Mouse (Mus musculus): ENCODE data around the gene Gm16513. TPM values are rescaled to one million over a fixed set of nuclear protein-coding genes. Genes with fewer than 3 reads are reported as not detected.
"Not testable (repeated sequence)": the region's sequence is repeated elsewhere in the genome, so short reads cannot be mapped to it uniquely, and the experiment has no call there.

The Gm16513 gene
- not detected in 2 replicates for polyA plus RNA-seq (2012; rRNA removed)
- polyA plus RNA-seq (2014; fragmentation: Nextera tagmentation; extraction: Ambion mirVana) = not detected in 2 replicates

DNA sequence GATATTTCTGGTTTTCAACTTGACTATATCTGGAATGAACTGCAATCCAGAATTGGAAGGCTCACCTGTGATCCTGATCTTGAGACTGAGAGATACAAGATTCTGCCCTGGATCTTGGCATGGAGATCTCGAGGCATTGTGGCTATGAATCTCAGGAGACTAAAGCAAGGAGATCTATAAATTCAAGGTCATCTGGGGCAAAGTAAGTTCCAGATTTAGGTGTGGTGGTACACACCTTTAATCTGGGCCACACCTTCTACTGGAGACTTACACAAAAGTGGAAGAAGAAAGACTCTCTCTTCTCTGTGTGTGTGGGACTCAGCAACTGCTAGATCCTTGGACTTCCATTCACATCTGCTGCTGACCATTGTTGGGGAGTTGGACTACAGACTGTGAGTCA is at the start of gene Gm16513:
Gene Gm16513, plus strand, starts transcription at position 301 of the 400 bp plus-strand sequence.
- H3K9ac ChIP-seq (ENCODE audit: low read depth, low read length, severe bottlenecking); ATAC-seq (ENCODE audit: low FRiP score, low read depth); H3K4me2 ChIP-seq (replicated peaks; ENCODE audit: low read depth, low read length, severe bottlenecking); H3K36me3 ChIP-seq (ENCODE audit: control insufficient read depth, insufficient read depth, low read length); H3K27me3 ChIP-seq (ENCODE audit: control insufficient read depth, insufficient read depth, low read length); H3K4me3 ChIP-seq (replicated peaks; ENCODE audit: low read length); H3K4me1 ChIP-seq (ENCODE audit: control insufficient read depth, insufficient read depth, low read length); DNase-seq (ENCODE audit: low spot score); H3K9me3 ChIP-seq (ENCODE audit: control insufficient read depth, low read length); H3K27ac ChIP-seq (replicated peaks; ENCODE audit: low read depth, low read length): not testable (repeated sequence)
- no CpG with 5 or more reads among the region's 1 CpGs for WGBS

Other genes with a start within 250 kb of the Gm16513 start
- gene Gm6367, start 194.0 kb upstream of the Gm16513 start, polyA plus RNA-seq (2012; rRNA removed) = not detected in 2 replicates
- gene Gm6367, start 194.0 kb upstream of the Gm16513 start, polyA plus RNA-seq (2014; fragmentation: Nextera tagmentation; extraction: Ambion mirVana) = not detected in 2 replicates
- not detected in 2 replicates for gene Gm7942, start 75.7 kb upstream of the Gm16513 start, polyA plus RNA-seq (2012; rRNA removed)
- not detected in 2 replicates for gene Gm7942, start 75.7 kb upstream of the Gm16513 start, polyA plus RNA-seq (2014; fragmentation: Nextera tagmentation; extraction: Ambion mirVana)
- gene Gm10424, start 90.1 kb downstream of the Gm16513 start, polyA plus RNA-seq (2012; rRNA removed) = not detected in 2 replicates
- not detected in 2 replicates for gene Gm10424, start 90.1 kb downstream of the Gm16513 start, polyA plus RNA-seq (2014; fragmentation: Nextera tagmentation; extraction: Ambion mirVana)
- gene Gm3259, start 123.3 kb downstream of the Gm16513 start, polyA plus RNA-seq (2012; rRNA removed) = not detected in 2 replicates
- not detected in 2 replicates for gene Gm3259, start 123.3 kb downstream of the Gm16513 start, polyA plus RNA-seq (2014; fragmentation: Nextera tagmentation; extraction: Ambion mirVana)

Data from limb, embryonic 14.5 days (tissue).